Mouse (Mus musculus): ENCODE measurements around the gene Ccdc173.
A peak's percentile ranks its signal among the peaks of the same experiment; 100 is the strongest.
"Not testable (repeated sequence)": the region's sequence is repeated elsewhere in the genome, so short reads cannot be mapped to it uniquely, and the experiment has no call there.

The Ccdc173 gene

DNA sequence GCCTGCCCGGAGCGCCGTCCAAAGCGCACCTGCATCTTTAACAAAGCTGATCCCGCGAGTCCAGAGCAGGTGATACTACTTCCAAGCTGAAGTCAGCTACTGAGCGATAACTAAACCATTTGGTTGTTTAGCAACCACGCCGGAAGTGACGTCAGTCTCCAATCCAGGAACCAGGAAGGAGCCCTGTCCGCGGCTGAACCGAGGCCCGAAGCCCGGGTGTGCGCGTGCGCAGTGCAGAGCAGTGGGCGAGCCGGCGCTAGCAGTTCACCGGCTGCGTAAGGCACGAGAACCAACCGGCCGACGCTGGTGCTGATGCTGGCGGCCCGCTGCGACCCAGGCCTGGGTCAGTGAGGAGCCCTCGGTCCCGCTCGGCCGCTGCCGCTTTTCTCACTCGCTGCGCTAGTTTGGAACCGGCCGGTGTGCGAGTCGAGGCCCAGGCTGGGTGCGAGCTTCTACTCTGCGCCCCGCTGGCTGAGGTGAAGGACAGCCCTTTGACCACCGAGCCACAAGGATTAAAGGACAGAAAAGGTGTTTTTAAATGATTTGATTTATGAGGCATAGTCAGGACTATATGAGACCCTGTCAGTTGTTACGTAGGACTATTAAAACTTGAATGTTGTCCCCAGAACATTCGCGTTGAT is at the start of gene Ccdc173, which contains the start of gene Phospho2:
Gene Ccdc173, minus strand, starts transcription at position 147 of the 641 bp plus-strand sequence.
Gene Phospho2, plus strand, starts transcription at position 195 of the 641 bp plus-strand sequence.
- DNase-seq, result peak; percentile 99 to 100

DNA sequence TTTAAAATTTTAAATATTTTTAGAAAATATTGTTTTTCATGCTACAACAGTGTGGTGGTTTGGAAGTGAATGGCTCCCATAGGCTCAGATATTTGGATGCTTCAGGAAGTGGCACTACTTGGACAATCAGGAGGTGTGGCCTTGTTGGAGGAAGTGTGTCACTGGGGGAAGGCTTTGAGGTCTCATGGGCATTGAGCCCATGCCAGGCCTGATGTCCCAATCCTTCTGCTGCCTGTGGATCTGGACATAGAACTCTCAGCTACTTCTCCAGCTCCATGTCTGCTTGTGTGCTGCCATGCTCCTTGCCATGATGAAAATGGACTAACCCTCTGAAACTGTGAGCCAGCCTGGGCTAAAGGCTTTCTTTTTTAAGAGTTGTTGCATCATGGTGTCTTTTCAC is 49.3 kb upstream of the Ccdc173 start:
- DNase-seq, result no peak

DNA sequence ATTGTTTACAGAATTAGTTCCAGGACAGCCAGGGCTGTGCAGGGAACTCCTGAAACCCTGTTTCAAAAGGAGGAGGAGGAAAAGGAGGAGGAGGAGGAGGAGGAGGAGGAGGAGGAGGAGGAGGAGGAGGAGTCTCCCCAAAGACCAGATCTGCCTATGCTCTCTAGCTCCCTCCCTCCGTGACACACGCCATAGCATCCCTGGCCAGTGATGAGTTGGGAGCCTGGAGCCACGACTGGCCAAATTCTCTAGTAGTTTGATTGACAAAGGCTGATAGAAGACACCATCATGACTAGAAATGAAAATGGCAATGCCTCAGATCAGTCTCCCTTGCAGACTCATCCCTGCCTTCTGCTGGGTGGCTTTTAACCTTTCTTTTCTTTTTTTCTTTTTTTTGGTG is 48.6 kb upstream of the Ccdc173 start:
- DNase-seq, result no peak

DNA sequence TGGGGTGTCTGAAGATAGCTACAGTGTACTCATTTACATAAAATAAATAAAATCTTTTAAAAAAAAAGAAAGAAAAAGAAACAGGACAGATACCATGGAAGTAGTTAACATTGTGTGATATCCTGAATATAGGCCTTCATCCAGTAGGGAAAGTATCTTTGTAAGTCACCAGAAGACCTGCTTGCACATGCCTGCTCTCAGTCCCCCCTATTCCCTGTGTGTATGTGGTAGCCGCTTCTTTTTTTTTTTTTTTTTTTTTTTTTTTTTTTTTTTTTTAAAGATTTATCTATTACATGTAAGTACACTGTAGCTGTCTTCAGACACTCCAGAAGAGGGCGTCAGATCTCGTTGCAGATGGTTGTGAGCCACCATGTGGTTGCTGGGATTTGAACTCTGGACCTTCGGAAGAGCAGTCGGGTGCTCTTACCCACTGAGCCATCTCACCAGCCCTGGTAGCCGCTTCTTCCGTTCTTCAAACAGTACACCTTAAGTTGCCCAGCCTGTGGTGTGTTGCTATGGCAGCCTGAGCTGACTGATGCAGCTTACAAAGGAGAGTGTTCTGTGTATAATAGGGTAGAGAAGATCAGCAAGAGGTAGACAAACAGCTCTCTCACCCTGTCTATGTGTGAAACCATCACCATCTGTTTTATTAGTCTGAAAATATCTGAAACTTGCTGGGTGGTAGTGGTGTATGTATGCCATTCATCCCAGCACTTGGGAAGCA is 48.0 kb upstream of the Ccdc173 start:
- no peak for DNase-seq

DNA sequence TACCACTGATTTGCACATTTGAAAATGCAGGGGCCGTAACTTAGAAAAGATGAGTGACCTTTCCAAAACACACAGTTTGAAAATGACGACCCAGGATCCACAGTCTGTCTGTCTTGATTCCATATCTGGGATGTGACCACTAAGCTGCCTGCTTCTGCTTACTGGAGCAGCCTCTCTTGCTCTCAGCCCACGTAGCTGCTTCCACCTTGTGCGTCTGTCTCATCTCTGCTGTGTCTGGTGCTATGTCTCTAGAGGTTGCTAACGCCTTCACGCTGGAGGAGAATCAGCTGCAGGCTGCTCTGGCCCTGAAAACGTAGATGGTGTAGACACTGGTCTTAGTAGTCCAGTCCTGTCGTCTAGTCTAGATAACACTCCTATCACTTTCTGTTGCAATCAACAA is 40.7 kb upstream of the Ccdc173 start:
- DNase-seq, result no peak

DNA sequence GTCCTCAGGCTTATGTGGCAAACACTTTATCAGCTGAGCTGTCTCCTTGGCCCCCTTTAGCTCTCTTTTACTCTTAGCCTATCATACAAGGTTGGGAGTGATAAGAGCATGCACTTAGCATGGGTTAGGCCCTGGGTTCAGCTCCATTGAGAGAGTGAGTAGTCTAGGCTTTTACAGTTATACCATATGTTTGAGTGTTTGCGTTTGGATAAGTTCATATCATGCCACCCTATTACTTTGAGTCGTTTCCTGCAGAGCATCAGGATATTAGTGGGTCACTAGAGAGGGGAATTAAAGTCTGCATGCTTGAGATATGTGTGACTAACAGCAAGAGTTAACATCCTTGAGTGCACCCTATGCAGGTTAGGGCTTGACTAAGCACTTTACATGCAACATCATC is 40.3 kb upstream of the Ccdc173 start:
- DNase-seq, result no peak

DNA sequence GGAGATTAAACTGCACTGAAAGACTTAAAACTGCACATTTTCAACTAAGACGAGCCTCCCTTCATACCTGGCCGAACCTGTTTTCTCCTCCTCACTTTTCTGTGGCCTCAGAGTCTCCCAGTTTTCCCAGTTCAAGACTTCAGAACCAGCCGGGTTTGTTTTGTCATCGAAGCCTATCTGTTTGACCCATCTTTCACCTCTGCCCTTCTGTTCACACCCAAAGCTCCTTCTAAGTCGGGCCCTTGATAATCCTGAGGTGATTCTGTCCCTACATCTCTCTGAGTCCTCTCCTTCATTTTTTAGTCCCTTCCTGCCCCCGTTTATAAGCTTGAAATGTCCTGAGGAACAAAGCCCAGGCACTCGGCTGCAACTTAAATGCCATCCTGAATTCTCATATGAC is 38.7 kb upstream of the Ccdc173 start:
- no peak for DNase-seq

DNA sequence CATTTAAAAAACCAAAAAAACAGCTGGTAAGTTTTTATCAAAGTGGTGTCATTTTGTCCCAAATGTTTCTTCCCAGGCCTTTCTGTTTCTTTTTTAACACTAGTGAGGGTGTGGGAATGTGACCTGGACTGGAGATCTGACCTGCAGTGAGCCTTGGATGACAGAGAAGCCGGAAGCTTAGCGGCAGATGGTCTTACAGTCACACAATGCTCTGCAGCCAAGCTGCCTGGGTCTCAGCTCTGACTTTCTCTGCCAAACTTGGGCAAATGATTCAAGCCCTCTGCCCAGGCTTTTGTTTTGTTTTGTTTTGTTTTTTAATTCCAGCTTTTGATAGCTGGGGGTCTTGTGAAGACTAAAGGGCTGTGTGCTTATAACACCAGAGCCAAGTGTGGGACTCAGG is 37.0 kb upstream of the Ccdc173 start:
- DNase-seq, result peak in 1 of 2 experiments; percentile 39

DNA sequence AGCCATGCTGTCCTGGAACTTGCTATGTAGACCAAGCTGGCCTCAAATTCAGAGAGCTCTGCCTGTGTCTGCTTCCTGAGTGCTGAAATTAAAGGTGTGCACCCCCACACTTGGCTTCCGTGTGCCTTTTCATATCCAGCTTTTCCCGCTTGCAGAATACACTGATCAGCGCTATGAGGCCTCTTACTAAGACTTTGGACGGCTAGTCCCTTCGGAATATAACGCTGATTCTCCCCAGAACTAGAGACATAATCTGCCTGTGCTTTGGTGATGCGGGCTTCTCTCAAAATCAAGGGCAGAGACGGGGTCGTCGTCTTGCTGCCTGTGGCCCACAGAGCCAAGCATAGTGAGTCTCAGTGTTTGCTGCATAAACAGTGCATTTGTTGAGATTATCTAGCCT is 36.5 kb upstream of the Ccdc173 start:
- DNase-seq, result no peak

DNA sequence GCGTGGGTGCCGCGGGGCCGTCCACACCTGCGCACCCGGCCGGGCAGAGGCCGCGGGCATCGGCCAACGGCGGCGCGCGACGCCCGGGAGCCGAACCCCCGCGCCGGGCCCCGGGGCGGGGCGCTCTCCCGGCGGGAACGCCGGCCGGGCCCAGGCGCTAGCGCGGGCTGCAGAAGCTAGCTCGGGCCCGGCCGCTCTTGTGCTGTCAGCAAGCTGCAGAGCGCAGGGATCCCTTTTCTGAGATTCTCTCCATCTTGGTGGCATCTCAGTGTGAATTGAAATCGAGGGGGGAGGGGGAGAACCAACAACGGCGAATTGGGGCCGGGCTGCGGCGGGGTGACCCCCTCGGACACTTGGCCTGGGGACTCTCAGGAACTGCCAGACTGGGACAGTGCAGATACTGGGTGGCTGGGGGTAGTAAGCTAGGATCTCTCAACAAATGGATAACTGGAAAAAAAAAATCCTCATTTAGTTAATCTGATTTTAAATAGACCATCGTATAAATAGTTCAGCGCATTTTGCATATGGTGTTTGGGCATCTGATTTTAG is 33.8 kb upstream of the Ccdc173 start:
- DNase-seq, result peak; percentile 25 to 40

DNA sequence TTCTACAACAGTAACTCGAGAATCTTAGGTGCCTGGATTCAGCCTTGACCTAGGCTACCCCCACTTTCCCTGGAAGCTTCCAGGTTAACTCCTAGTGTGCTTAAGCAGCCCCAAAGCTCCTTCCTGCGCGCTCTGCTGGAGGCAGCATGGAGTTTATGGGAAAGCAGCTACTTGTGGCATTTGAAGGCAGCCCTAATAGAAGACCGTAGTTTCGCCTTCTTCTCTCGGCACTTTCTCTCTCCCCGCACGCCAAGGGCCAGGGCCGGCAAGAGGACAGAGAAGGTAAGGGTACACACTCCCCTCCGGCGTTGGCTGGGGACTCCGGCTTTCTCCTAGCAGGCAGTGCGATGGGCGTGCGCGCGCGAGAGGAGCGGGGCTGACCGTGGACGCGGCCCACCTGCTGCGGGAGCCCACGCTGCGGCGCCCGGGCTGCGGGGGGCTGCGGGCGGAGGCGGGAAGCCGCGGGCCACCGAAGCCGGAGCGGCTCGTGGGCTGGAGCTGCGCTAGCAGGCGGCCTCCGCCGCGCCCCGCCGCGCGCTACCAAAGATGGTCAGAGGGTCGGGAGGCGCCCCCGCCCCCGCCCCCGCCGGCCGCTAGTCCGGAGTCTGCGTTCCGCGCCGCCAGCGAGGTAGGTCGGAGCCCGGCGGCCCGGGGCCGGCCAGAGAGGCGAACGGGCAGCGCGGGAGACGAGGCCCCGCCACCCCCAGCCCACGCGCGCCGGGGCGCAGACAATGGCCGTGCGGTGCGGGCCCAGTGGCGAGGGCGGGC is 33.2 kb upstream of the Ccdc173 start:
- DNase-seq, result peak; percentile 19 to 57

DNA sequence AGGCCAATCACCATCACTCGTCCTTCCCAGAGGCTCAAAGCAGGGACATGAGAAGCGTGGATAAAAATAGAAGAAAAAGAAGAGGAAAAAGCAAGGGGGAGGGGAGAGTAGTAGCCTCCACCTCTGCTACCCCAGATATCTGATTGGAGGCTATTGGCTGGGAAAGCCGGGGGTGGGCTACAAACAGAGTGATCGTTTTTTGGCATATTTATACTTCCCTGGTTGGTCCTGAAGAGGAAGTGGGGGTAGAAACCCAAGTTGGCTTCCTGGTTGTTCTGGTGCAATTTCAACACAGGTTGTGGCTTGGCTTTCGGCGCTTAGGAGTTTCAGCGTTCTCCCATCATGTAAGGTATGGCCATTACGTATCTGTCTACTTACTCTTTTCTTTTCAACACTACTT is 32.3 kb upstream of the Ccdc173 start, which contains the start of gene Klhl23:
Gene Klhl23, plus strand, starts transcription at position 234 of the 400 bp plus-strand sequence.
- no peak for DNase-seq

DNA sequence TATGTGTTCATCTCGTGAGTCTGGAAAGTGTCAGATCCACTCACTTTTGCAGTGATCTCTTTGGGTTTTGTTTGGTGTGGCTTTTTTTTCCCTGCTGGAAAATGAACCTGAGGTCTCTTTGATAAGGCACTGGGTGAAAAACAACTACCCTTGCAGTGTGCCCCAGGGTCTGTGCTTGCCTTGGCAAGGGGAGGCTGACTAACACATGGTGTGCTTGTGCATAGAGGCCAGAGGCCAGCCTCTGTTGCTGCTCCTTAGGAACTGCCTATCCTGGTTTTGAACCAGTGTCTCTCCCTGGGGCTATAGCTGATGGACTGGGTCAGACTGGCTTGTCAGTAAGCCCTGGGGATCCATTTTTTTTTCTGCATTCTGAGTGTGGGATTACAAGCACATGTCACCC is 30.8 kb upstream of the Ccdc173 start:
- DNase-seq, result no peak

DNA sequence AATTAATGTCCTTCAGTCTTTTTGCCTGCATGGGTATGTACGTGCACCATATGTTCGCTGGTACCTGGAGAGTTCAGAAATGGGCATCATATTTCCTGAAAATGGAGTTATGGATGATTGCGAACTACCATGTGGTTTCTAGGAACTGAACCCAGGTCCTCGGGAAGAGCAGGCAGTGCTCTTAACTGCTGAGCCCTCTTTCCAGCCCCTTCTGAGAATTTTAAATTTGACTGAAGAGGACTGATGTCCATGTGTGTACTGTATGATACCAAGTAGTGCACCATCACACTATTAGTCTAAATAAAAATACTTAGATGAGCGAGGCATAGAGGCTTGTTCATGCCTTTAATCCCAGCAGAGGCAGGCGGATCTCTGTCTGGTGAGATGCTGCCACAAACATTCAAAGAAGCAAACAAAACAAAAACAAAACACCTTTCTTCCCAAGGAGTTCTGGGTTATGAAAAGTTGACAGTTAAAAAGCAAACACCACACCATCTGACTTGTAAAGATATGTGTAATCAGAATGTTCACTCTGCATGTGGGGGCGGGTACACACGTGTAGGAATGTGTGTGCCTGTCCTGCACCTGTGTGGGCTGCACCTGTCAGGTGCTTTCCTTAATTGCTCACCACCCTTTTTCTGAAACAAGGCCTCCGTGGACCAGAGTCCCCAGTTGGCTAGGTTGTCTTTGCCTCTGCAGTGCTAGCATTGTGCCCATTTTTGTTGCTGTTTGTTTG is 29.1 kb upstream of the Ccdc173 start:
- no peak for DNase-seq

DNA sequence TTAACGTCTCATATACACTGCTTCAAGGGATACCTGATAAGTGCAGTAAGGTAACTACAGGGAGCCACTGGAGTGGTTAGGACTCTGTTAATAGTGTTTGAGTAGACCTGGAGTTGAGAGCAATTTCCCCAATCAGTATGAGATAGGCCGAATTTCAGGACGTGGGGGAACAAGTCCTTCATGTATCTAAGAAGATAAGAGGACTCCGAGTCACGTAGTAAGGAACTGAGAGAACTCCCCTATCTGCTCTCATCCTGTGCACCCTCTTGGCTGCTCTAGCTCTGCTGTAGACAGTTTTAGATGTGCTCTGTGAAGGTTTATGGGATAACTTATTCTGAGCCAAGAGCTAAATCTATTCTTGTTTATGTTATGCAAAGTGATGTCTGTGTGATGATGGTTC is 27.2 kb upstream of the Ccdc173 start:
- DNase-seq, result no peak

DNA sequence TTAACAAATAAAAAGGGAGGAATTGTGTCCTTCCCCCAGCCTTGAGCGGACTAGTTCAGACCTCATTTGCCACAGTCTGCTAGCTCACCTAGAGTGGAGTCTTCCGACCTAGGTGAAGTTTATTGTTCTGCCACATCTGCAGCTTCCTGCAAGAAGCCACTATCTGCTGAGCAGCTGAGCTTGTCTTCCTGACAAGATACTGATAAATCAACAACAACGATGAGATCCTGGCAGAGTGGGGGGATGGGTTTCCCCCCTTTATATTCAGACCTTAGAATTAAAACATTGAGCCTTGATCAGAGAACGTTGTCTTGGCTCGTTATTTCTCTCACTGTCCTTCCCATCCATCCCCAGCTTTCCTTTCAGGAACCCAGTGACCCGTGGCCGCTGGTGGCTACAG is 22.0 kb upstream of the Ccdc173 start:
- DNase-seq, result not testable (repeated sequence)

DNA sequence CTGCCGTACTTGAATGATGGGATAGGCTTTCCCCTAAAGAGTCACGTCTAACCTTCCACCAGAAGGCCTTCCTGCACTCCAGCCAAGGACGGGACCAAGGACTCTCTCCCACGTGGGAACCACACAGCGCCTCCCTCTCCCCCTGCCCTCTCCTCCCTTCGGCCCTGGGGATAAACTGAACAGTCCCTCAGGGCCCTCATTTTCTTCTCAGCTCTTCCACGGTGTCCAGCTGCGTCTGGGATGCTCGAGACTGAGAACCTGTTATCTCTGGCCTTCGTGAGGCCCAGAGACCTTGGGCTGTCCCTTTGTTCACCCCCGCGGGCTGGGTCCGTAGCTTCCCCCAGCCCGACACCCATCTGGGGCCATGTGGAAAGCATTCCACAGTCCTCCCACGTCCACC is 20.8 kb upstream of the Ccdc173 start:
- DNase-seq, result no peak

DNA sequence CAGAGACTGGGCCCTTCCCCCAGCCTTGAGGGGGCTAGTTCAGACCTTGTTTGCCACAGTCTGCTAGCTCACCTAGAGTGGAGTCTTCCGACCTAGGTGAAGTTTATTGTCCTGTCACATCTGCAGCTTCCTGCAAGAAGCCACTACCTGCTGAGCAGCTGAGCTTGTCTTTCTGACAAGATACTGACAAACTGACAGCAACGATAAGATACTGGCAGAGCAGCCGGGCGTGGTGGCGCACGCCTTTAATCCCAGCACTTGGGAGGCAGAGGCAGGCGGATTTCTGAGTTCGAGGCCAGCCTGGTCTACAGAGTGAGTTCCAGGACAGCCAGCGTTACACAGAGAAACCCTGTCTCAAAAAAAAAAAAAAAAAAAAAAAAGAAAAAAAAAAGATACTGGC is 15.3 kb upstream of the Ccdc173 start:
- not testable (repeated sequence) for DNase-seq

DNA sequence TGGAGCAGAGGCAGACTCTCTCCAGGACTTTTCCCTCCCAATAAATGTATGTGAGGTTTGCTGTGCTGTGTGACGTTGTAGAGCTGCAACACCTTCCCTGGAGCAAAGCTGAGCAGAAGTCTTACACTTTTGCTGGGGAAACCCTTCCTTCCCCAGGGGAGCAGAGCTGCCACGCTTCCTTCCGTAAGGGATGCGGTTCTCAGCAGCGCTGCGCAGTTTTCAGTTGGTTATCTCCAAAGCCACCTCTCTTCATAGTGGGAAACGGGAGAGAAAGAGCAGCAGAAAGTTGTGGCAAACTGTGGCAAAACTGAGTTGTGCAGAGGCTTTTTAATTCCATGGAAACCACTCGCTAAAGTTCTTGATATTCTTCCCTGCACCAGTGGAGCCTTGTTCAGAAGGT is 14.4 kb upstream of the Ccdc173 start:
- DNase-seq, result no peak

DNA sequence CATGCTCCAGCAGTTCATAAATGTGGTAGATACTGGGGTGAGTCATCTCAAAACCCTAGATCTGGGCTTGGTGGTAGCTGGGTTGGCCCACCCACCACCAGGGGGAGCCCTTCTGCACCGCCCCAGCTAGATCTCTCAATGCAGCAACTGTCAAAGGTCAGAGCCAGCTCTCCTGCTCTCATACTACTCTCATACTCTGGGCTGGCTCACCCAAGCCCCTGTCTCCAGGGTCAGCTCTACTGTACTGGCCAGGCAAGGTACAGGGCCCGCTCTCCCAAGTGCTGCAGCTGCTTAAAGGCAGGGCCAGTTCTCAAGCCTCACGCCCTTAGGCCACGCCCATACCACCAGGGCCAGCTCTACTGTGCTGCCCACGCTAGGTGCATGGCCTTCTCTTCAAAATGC is 13.5 kb upstream of the Ccdc173 start:
- DNase-seq, result peak; percentile 78 to 79

DNA sequence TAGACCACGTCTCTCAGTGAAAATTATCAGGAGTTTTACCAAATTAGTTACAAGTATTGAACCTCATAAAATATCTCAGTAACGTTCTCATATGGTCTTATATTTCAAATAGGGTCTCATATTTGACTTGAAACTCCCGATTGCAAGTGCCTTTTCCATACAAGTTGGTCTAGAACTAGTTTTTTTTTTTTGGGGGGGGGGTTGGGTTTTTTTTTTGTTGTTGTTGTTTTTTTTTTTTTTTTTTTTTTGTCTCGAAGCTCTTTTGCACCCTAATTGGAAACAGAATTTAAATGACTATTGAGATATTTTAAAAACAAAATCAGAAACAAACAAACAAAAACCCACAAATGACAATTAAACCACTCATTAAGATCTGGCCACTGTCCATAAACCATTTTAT is 1.3 kb upstream of the Ccdc173 start:
- no peak for DNase-seq

DNA sequence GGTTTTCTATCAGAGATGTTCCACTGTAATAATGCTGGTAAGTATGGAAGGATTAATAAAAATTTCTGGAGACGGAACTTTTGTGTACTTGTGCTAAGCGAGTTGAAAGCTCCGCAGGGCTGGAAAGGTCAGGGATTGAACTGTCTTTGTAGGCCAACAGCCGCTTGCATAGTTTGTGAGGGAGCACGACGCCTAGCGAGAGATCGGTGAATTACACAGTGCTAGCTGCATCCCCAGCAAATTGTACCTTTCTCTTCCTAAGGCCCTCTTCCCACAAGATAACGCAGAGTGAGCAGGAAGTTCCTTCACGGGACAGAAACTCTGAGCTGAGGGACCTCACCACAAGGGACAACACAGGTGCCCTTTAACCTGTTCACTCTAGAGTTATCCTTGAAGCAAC is 910 bp upstream of the Ccdc173 start:
- peak; percentile 90 to 94 for DNase-seq

DNA sequence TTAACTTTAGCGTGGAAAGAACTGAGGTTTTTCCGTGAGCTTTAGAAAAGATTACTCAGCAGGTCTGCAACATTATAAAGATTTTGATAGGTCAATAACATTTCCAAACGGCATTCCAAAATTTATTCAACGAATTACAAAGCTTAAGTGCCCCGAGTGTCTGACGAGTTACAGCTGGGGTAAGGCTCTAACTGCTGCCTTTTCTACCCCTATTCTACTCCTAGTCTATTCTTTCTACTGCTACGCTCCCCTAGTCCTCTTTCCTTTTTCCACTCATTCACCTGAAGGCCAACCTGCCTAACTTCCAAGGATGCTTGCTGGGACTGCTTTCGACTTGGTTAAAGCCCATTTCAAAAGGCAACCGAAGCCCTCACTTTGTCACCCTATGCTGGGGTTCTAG is 401 bp downstream of the Ccdc173 start:
- no peak for DNase-seq

All from kidney, postnatal 25 days (tissue).